Mouse (Mus musculus) left cerebral cortex, postnatal 10 days (tissue): Measurements from ENCODE around the gene Ghdc. TPM values are rescaled to one million over a fixed set of nuclear protein-coding genes. Genes with fewer than 3 reads are reported as not detected.

ENCODE experiments used
- DNase-seq, 2 experiments: peaks; one replicate each; pipeline ENCODE4 v3.0.0; 2021 to 2022; ENCODE audit warnings: low spot score in 2 of 2, mixed read lengths in 1 of 2; ENCODE audit errors: extremely low spot score in 1 of 2
- intact Hi-C: fragments of 180-260 bp; cut with DNase I; formaldehyde crosslinking; loops from one replicate; pipeline ENCODE4 v1.15.1; 2025
- total RNA-seq, 2 experiments: library from RNA; stranded (reverse); gene quantifications; 2 replicates each; pipeline ENCODE4 v1.2.3; 2021

Ghdc gene
- total RNA-seq, 2 experiments from 2014 or later = 5.9 to 7.6 TPM

- intact Hi-C loops = no loop called here
- DNase-seq = no peak
Observed at GRCm38 (mm10) chr11:100727201-100727600, 43.6 kb downstream of the Ghdc start.

DNA sequence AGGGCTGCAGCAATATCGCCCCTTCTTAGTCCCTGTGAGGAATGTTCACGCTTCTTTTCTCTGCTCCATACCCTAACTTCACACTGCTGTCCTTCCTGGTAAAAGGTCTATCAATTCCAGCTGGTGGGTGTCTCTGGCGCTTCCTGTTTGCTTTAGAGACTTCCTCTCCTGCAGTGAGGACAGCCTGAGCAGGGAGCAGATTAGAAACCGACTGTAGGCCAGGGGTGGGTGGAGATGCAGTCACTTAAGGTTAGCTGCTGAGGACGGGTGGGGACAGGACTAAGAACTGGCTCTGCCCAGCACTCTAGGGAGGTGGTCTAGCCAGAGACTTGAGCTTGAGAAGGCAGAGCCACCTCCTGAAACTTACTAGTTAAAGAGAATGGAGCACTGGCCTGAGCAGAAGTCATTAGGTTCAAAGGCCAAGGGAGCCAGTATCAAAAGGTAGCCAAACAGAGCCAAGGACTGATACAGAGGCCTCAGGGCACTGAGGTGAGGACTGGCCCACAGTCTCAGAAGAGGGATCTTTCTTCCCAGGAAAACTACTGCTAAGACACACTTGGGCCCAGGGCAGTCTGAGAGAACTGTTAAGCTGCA lies 45.7 kb downstream of the Ghdc start:
- DNase-seq = no peak
- intact Hi-C loops = no loop called here

- intact Hi-C loops = no loop called here
Observed at GRCm38 (mm10) chr11:100722493-100723028, 48.2 kb downstream of the Ghdc start.

DNA sequence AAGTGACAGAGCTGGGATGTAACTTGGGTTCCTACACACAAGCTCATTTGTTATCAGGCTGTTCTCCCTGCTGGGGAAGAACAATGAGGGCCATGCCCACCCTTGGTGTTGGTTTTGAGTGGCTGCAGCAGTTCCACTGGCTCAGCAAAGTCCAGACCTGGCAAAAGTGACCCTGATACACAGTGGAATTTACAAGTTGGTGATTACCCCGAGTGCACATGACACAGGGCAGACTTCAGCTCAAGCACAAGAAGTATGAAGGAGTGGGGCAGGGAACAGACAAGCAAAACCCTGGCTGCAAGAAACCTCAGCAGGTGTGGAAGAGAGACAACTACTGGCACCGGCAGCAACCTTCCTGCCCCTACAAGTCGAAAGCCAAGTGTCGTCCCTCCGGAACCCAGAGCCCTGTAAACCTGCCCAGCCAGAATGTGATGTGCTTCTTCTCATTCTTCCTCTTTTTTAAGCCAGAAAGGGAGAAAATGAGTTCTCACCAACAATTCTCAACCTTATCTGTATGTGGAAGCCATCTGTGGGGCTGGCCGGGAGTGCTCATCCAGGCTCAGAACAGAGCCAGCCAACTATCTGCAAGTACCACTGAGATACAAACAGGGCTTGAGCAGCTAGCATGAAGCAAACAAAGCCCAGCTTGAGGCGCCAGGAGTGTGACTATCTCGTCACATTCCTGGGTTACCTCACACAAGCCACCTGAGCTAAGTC lies 48.8 kb downstream of the Ghdc start:
- DNase-seq = no peak
- intact Hi-C loops = no loop called here

More at GRCm38 (mm10) chr11:100722493-100723028, 48.2 kb downstream of the Ghdc start:
- DNase-seq = no peak

- no peak for DNase-seq
- intact Hi-C loops = no loop called here
Observed at GRCm38 (mm10) chr11:100721254-100721653, 49.5 kb downstream of the Ghdc start.

GRCm38 (mm10) chr11:100720345-100720744 lies 50.4 kb downstream of the Ghdc start:
- intact Hi-C loops = no loop called here
- DNase-seq = no peak

- intact Hi-C loops = no loop called here
- DNase-seq = no peak
Observed at GRCm38 (mm10) chr11:100719893-100720292, 50.9 kb downstream of the Ghdc start.

DNA sequence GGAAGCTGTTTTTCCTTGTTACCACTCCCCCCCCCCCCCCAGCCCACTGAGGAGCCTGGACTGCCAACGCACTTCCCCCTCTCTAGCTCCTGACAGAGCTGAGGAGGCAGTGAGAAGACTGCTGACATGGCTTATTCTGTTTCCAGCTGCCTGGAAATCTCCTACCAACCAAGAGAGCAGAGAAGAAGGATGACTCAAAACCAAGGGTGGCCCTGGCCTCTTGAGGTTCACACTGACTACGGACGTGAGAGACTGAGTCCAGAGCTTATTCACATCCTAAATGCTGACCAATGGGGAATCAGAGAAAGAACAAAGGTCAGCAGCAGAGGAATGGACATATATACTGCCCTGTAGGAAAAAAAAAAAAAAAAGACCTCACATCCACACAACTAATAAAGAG lies 51.4 kb downstream of the Ghdc start:
- intact Hi-C loops = no loop called here
- DNase-seq = no peak

GRCm38 (mm10) chr11:100718866-100719265 lies 51.9 kb downstream of the Ghdc start:
- no peak for DNase-seq
- intact Hi-C loops = no loop called here

GRCm38 (mm10) chr11:100718462-100718861 lies 52.3 kb downstream of the Ghdc start:
- DNase-seq = no peak
- intact Hi-C loops = no loop called here

DNA sequence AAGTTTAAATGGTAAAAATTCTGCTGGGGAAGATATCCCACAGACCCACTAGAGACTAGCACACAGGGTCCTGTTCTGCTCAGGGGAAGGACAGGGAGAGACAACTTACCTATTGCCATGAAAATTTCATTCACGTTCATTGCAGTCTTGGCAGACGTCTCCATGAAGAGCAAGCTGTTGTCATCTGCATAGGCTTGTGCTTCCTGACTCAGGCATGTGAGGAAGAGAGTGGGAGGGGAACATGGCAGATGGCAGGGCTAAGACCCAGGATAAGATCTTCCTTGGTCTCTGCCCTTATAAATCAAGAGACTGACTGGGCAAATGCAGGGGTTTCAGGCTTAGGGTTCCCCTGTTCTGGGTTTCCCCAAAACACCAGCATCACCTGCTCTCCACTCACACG lies 54.1 kb downstream of the Ghdc start:
- intact Hi-C loops = no loop called here
- DNase-seq = no peak

Other genes with a start within 250 kb of the Ghdc start
- 100 to 1,000 TPM; 138 to 151 TPM for gene Acly, start 243.0 kb downstream of the Ghdc start, total RNA-seq
- under 1 TPM; 0.53 to 0.77 TPM for gene Ttc25, start 225.3 kb downstream of the Ghdc start, total RNA-seq
- 100 to 1,000 TPM in 1 of 2 experiments, 10 to 100 TPM in 1; 73.3 to 104 TPM for gene Cnp, start 196.1 kb downstream of the Ghdc start, total RNA-seq
- 10 to 100 TPM; 28.1 to 29.6 TPM for gene Nkiras2, start 151.7 kb downstream of the Ghdc start, total RNA-seq
- gene Dnajc7, start 150.8 kb downstream of the Ghdc start, total RNA-seq = 100 to 1,000 TPM; 234 to 253 TPM
- under 1 TPM; 0.21 to 0.75 TPM for gene Zfp385c, start 78.5 kb downstream of the Ghdc start, total RNA-seq
- gene Dhx58, start 66.7 kb downstream of the Ghdc start, total RNA-seq = 1 to 10 TPM; 1.8 to 1.9 TPM
- 10 to 100 TPM; 68.3 to 68.6 TPM for gene Kat2a, start 58.5 kb downstream of the Ghdc start, total RNA-seq
- gene Hspb9, start 57.1 kb downstream of the Ghdc start, total RNA-seq = not detected
- gene Rab5c, start 32.7 kb downstream of the Ghdc start, total RNA-seq = 100 to 1,000 TPM; 162 to 167 TPM
- 1 to 10 TPM; 7.8 to 9.5 TPM for gene Kcnh4, start 11.0 kb downstream of the Ghdc start, total RNA-seq
- under 1 TPM in 1 of 2 experiments, not detected in 1; 0.86 TPM for gene Hcrt, start 8.0 kb downstream of the Ghdc start, total RNA-seq
- 10 to 100 TPM; 12.4 to 13.4 TPM for gene Stat5b, start 79.8 kb upstream of the Ghdc start, total RNA-seq
- gene Stat5a, start 88.4 kb upstream of the Ghdc start, total RNA-seq = 1 to 10 TPM; 2.0 to 3.4 TPM
- gene Stat3, start 168.6 kb upstream of the Ghdc start, total RNA-seq = 10 to 100 TPM; 32.1 to 36.7 TPM
- gene Cavin1, start 199.9 kb upstream of the Ghdc start, total RNA-seq = 10 to 100 TPM; 17.9 to 20.9 TPM
- gene Atp6v0a1, start 238.5 kb upstream of the Ghdc start, total RNA-seq = 100 to 1,000 TPM; 435 to 454 TPM